Mouse (Mus musculus) limb, embryonic 12.5 days (tissue): ENCODE measurements at regions not wholly inside any gene's neighbourhood (a gene's known extent, or its start where the extent isn't known, plus 50 kb on each side); places are given as distances from the start of the nearest gene placed in this dataset.
A peak's percentile ranks its signal among the peaks of the same experiment; 100 is the strongest.

Source experiments
- ATAC-seq: fragments of 200-750 bp; cut with Nextera tagmentation; 2 replicates; pipeline ENCODE4 v1.8.0; 2017; ENCODE audit warnings: low read depth, moderate TSS enrichment; ENCODE audit not compliant: insufficient number of reproducible peaks, insufficient read depth, low FRiP score, low TSS enrichment
- H3K27ac ChIP-seq: fragments of 300-500 bp; sonication (generic); 2 replicates; pipeline ENCODE4 v1.5.1; 2016; ENCODE audit warnings: mild to moderate bottlenecking, moderate library complexity
- H3K27me3 ChIP-seq: fragments of 300-500 bp; sonication (generic); 2 replicates; pipeline ENCODE4 v1.6.1; 2016; ENCODE audit warnings: mild to moderate bottlenecking, moderate library complexity
- H3K36me3 ChIP-seq: fragments of 300-500 bp; sonication (generic); 2 replicates; pipeline ENCODE4 v1.6.1; 2016; ENCODE audit warnings: mild to moderate bottlenecking, moderate library complexity
- H3K4me1 ChIP-seq: fragments of 300-500 bp; sonication (generic); replicated peaks from 2 replicates; pipeline ENCODE4 v1.6.1; 2016
- H3K4me2 ChIP-seq: fragments of 300-500 bp; sonication (generic); 2 replicates; pipeline ENCODE4 v1.6.1; 2016; ENCODE audit warnings: mild to moderate bottlenecking, moderate library complexity
- H3K4me3 ChIP-seq: fragments of 300-500 bp; sonication (generic); replicated peaks from 2 replicates; pipeline ENCODE4 v1.5.1; 2016; ENCODE audit warnings: mild to moderate bottlenecking
- H3K9ac ChIP-seq: fragments of 300-500 bp; sonication (generic); replicated peaks from 2 replicates; pipeline ENCODE4 v1.6.1; 2016; ENCODE audit warnings: mild to moderate bottlenecking, moderate library complexity
- H3K9me3 ChIP-seq: fragments of 300-500 bp; sonication (generic); 2 replicates; pipeline ENCODE4 v1.6.1; 2016; ENCODE audit warnings: mild to moderate bottlenecking, moderate library complexity
- WGBS: fragments of 180-500 bp; shearing (Covaris S2); methylation state at CpG from one replicate; pipeline ENCODE4 v1.1.7; 2016; 5-methylcytosine and 5-hydroxymethylcytosine counted together

DNA sequence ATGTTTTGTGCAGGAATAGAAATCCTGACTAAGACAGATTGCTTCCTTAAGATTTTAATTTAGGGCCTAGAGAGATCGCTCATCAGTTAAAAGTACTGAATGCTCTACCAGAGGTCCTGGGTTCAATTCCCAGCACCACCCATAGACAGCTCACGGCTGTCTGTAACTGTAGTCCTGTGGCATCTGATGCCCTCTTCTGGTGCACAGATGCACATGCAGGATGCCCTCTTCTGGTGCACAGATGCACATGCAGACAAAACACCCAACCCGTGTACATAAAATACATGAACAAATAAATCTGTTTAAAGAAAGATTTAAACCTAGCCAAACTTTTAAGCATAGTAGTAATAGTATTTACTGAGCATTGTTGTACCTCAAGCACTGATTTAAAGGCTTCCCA is 181.2 kb upstream of the Pou3f3 start:
- Histone ChIP-seq H3K9ac (no peak overlapping the region), H3K4me1 (no peaks in the 10 kb centered on the region), H3K4me3 (no peak overlapping the region), H3K36me3 (no peaks in the 10 kb centered on the region), H3K4me2 (no peak overlapping the region), H3K9me3 (no peaks in the 10 kb centered on the region), H3K27ac (no peak overlapping the region), H3K27me3 (no peaks in the 10 kb centered on the region)
- ATAC-seq: no peak
- WGBS: 94% methylated on average over 3 of the region's 3 CpGs

DNA sequence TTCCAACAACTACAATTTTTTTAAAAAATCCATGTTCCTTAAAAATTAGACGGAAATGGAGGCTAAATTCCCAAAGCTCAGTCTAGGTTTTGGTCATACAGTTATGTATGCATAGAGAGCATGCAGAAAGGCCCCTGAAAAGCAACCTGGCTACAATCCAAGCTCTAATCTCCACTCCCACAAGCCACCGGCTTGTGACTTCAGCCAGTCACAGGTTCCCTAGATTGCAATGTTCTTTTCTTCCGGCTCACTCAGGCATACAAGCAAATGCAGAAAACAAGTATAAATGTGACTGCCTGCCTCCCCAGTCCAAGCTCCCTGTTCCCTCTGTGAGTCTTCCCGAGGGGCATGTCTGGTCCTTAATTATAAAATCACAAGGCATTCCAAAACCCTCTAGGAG is 171.2 kb upstream of the Pou3f3 start:
- H3K9me3 ChIP-seq: no peaks in the 10 kb centered on the region
- WGBS: 44% methylated on average over 4 of the region's 4 CpGs

DNA sequence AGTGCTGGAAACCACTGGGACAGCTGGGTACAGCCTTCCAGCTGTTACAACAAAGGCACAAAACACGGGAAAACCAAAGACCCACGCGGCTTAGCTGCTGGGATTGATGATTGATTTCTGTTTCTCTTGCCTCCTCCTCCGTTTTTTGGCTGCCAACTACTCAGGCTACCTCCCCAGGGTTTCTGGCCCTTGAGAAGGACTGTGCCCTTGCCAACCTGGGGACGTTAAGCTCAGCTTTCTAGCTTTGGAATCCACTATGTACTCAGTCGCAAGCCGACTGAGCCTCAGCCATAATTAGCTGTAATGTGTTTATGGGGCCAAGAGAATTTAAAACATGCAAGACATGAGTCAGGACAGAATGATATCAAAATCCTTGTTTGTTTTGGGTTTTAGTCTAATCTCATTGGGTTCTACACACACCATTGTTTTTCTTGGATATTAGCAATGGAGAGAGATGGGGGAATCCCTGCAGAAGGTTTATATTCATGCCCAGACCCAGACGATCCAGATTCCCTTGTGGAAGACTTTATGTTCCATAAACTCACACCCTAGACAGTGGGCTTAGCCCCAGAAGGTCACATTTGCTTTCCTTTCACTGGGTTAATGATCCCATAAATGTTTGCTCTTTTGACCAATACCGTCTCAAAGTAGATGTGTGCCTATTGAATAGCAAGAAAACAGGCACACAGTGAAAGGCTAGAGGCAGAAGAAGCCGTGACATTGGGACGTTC is 167.7 kb upstream of the Pou3f3 start:
- no peak overlapping the region for H3K4me3 ChIP-seq
- H3K36me3 ChIP-seq: no peaks in the 10 kb centered on the region
- no peak for ATAC-seq
- H3K27ac ChIP-seq: no peak overlapping the region
- no peak overlapping the region for H3K4me2 ChIP-seq
- WGBS: 51% methylated on average over 11 of the region's 11 CpGs
- H3K9me3 ChIP-seq: no peaks in the 10 kb centered on the region
- no peak overlapping the region for H3K9ac ChIP-seq
- peaks cover 9% of the 10 kb centered on the region; the same call in 1 of the 2 replicates for H3K4me1 ChIP-seq
- no peaks in the 10 kb centered on the region for H3K27me3 ChIP-seq

More for the DNA sequence above, 171.2 kb upstream of the Pou3f3 start:
- Histone ChIP-seq H3K9ac (no peak overlapping the region), H3K27ac (no peak overlapping the region), H3K36me3 (no peaks in the 10 kb centered on the region), H3K4me2 (no peak overlapping the region), H3K4me1 (peaks cover 9% of the 10 kb centered on the region; the same call in 1 of the 2 replicates), H3K27me3 (no peaks in the 10 kb centered on the region), H3K4me3 (no peak overlapping the region)
- no peak for ATAC-seq

DNA sequence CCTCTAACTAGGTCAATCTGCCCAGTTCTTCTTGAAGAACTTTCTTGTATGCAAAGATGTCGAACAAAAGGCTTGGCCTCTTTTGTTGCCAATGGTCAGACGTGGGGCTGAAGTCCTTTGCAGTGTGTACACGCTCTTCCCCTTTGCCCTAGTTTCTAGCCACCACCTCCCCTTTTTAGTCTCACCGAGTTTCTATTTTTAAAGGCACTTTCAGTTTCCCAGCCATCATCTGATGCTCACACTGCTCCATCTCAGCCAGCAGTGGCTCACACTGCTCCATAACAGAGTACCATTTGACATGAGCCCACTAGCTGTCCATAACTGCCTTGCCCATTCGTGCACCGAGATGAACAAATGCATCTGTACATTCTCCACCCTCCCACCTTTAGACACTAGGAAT is 162.7 kb upstream of the Pou3f3 start:
- Histone ChIP-seq H3K9me3 (no peaks in the 10 kb centered on the region), H3K4me1 (peaks cover 5% of the 10 kb centered on the region; the same call in 1 of the 2 replicates), H3K4me2 (no peak overlapping the region), H3K27me3 (no peaks in the 10 kb centered on the region), H3K36me3 (no peaks in the 10 kb centered on the region), H3K27ac (no peak overlapping the region), H3K9ac (no peak overlapping the region), H3K4me3 (no peak overlapping the region)
- 88% methylated on average over 6 of the region's 6 CpGs for WGBS
- ATAC-seq: no peak

GRCm38 (mm10) chr1:42539066-42539539 is 156.5 kb upstream of the Pou3f3 start:
- H3K36me3 ChIP-seq: no peaks in the 10 kb centered on the region
- no peaks in the 10 kb centered on the region for H3K27me3 ChIP-seq
- no peaks in the 10 kb centered on the region for H3K9me3 ChIP-seq
- no peak overlapping the region for H3K9ac ChIP-seq
- peak overlapping the region; percentile 39; the same call in 1 of the 2 replicates for H3K4me2 ChIP-seq
- H3K4me1 ChIP-seq: peaks cover 36% of the 10 kb centered on the region
- 73% methylated on average over 18 of the region's 18 CpGs for WGBS
- no peak overlapping the region for H3K4me3 ChIP-seq
- no peak for ATAC-seq
- H3K27ac ChIP-seq: peak overlapping the region; percentile 13; the same call in 1 of the 2 replicates

DNA sequence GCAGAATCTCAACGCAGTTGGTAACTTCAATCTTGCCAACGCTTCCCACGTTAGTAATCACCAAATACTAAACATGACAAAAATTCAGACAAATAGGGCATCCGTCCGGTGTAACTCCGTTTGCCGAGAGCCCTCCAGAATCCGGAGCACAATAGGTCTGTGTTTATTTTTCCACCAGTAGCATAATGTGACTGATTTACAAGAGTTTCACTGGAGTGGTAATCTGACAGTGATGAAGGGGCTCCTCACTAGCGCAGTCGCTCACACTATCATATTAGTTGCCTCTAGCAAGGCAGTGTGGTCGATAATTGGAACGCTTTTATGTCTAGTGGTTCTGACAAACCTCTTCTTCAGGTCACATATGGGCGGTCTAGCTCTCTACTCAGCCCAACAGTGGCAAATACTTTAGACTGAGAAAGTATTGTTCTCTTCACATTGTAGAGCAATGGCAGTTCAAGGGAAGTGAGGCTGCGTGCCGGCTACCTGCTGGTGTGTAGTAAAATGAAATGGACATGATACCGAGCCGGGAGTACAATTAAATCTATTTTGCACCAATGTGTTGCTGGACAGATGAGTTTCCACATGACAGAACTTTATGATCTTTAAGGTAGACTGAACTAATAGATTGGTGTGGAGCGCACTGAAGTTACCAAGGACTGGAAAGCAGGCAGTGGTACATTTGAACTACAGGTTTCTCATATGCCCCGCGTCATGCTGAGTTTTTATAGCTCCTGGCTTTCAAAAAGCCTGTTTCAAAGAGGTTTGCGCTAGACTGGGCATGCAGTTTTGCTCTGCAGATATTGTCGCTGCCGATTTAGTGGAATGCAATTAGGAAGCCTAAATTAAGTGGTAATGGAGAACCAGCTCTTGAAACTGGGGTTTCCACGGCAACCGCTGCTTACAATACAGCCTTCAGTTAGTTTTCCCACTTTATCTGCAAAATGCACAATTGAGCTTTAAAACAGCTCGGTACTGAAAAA is 155.7 kb upstream of the Pou3f3 start:
- 35% methylated on average over 26 of the region's 26 CpGs for WGBS
- no peaks in the 10 kb centered on the region for H3K27me3 ChIP-seq
- H3K9me3 ChIP-seq: no peaks in the 10 kb centered on the region
- no peaks in the 10 kb centered on the region for H3K36me3 ChIP-seq
- H3K9ac ChIP-seq: no peak overlapping the region
- H3K4me2 ChIP-seq: peak overlapping the region; percentile 39
- peak; percentile 80; the same call in 1 of the 2 replicates for ATAC-seq
- peak overlapping the region; percentile 53; the same call in 1 of the 2 replicates for H3K27ac ChIP-seq
- peaks cover 36% of the 10 kb centered on the region for H3K4me1 ChIP-seq
- 0 out of 2 replicates have a peak overlapping the region, but pooled peaks have one; percentile 3 for H3K4me3 ChIP-seq

GRCm38 (mm10) chr1:42541991-42542390 is 153.6 kb upstream of the Pou3f3 start:
- Histone ChIP-seq H3K9me3 (no peaks in the 10 kb centered on the region), H3K27me3 (no peaks in the 10 kb centered on the region), H3K4me2 (no peak overlapping the region), H3K9ac (no peak overlapping the region), H3K36me3 (no peaks in the 10 kb centered on the region), H3K27ac (no peak overlapping the region), H3K4me3 (no peak overlapping the region), H3K4me1 (peaks cover 36% of the 10 kb centered on the region)
- ATAC-seq: no peak
- 78% methylated on average over 4 of the region's 4 CpGs for WGBS

DNA sequence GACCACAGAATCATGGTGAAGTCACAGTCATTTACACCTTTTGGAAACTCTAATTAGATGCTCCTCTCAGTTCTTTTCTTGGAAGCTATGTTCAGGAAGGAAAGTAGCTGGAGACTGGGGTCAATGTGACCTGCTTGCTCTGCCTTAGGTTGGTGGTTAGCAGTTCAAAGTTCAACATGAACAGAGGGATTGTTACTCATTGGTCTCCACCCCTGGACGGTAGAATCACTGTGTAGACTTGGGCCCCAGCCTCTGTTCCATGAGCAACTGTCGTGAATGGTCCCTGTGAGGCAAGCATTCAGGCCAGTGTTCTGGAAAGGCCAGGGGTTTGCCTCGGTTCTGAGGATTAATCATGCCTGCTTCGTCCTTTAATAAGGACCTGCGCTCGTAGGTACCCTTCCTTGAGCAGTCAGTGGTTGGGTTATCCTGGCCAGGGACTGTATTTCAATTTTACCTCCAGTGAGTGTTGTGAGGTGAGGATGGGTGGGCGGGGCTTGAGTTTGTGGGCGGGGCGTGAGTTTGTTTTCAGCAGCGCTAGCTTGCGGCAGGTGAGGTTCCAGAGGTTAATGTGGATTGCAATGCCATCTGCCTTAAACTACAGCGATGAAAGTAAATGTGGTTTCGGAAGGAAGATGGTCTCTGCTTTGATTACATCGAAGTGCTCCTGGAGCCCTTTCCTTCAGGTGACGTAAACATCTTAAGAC is 152.6 kb upstream of the Pou3f3 start:
- Histone ChIP-seq H3K9ac (no peak overlapping the region), H3K9me3 (no peaks in the 10 kb centered on the region), H3K4me3 (no peak overlapping the region), H3K36me3 (no peaks in the 10 kb centered on the region), H3K4me2 (no peak overlapping the region), H3K27me3 (no peaks in the 10 kb centered on the region), H3K4me1 (peaks cover 36% of the 10 kb centered on the region), H3K27ac (no peak overlapping the region)
- 31% methylated on average over 15 of the region's 15 CpGs for WGBS
- ATAC-seq: no peak

GRCm38 (mm10) chr1:42546879-42547278 is 148.7 kb upstream of the Pou3f3 start:
- no peaks in the 10 kb centered on the region for H3K36me3 ChIP-seq
- ATAC-seq: no peak
- H3K9me3 ChIP-seq: no peaks in the 10 kb centered on the region
- no peak overlapping the region for H3K4me3 ChIP-seq
- peaks cover 13% of the 10 kb centered on the region; the same call in 1 of the 2 replicates for H3K4me1 ChIP-seq
- H3K4me2 ChIP-seq: no peak overlapping the region
- no peak overlapping the region for H3K9ac ChIP-seq
- H3K27ac ChIP-seq: no peak overlapping the region
- 93% methylated on average over 3 of the region's 3 CpGs for WGBS
- no peaks in the 10 kb centered on the region for H3K27me3 ChIP-seq

DNA sequence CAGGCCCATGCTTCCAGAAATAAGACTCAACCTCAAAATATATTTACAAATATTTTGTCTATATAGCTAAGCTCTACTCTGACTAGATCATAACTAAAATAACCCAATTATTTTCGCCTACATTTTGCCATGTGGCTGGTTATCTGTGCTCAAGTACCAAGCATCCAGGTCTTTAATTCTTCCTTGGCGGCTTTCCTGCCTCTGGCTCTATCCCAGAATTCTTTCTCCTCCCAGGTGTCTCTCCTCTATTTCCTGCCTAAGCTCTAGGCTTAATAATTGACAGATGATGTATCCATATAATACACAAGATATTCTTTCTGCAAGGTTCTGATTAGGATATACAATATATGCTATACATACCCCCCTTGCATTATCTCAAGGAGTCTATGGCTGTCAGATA is 138.3 kb upstream of the Pou3f3 start:
- Histone ChIP-seq H3K27me3 (no peaks in the 10 kb centered on the region), H3K9me3 (no peaks in the 10 kb centered on the region), H3K4me2 (no peak overlapping the region), H3K36me3 (no peaks in the 10 kb centered on the region), H3K4me3 (no peak overlapping the region), H3K27ac (no peak overlapping the region), H3K4me1 (peaks cover 9% of the 10 kb centered on the region), H3K9ac (no peak overlapping the region)
- ATAC-seq: no peak
- 90% methylated on average over 2 of the region's 2 CpGs for WGBS

DNA sequence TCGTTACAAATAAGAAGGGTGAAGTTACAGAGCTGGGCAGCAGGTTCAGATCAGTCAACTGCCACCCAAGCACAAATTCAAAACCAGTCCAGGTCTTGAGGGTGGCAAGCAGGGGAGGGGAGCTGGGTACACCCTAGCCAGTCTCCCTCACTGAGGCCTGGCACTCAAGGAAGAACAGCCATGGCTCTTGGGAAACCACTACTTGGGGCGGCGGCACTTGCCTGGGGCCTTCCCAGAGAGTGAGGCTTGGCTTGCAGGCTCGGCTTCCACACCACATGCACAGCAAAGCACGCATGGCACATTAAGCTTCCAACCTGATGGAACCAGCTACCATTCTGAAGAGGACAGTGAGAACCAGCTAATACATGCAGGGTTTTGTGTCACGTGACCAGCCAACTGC is 127.9 kb upstream of the Pou3f3 start:
- Histone ChIP-seq H3K4me1 (no peaks in the 10 kb centered on the region), H3K27ac (no peak overlapping the region), H3K4me2 (no peak overlapping the region), H3K27me3 (no peaks in the 10 kb centered on the region; the same call in 1 of the 2 replicates), H3K9me3 (no peaks in the 10 kb centered on the region), H3K9ac (no peak overlapping the region), H3K4me3 (no peak overlapping the region), H3K36me3 (no peaks in the 10 kb centered on the region)
- no peak for ATAC-seq
- whole genome bisulfite sequencing: 87% methylated on average over 6 of the region's 6 CpGs
